In the genomic region with DNA sequence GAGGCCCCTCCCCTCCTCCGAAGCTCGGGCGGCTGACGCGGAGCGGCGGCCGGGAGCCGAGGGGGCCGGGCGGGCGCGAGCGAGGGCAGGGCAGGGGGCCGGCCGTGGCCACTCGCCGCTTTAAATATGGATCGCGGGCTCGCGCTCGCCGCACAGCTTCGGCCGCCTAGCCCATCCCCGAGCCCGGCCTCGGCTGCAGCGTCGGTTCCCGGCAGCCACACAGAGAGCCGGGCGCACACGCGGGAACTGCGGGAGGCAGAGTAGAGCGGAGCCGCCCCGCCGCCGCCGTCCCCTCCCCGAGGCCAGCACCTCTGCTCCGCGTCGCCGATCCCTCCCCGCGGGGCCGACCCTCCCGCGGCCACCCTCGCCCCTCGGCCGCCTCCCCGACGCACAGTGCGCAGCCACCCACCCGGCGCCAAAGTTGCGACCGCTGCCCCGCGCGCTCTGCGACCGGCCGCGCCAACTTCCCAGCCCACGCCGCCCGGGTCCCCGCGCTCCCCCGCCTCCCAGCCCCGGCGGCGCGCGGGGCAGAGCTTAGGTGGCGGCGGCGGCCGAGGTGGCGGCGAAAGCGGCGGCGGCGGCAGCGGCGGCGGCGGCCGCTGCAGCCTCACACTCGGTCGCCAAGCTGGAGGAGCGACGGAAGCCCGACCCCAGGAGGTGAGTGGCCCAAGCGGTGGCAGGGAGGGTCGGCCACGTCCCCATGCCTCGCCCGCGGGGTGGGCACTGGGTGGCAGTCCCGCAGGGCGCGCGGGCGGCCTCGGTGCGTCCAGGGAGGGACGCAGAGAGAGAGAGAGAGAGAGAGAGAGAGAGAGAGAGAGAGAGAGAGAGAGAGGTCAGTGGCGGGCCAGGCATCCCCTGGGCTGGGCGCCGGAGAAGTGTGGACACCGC, we compare ENCODE assay signal across 8 mouse cellular contexts. TPM values are rescaled to one million over a fixed set of nuclear protein-coding genes. Genes with fewer than 3 reads are reported as not detected.
DNase-seq lines count a peak whose midpoint lies in the region; ATAC-seq and TF ChIP-seq lines count a peak whose summit lies in the region.

Gene Slc4a4 (plus strand): TSS at position 151 of the 888 bp plus-strand sequence.

- intact Hi-C loops in heart, postnatal 14 days (cut with DNase I): loop anchor here (5.0 kb wide), 3 partner anchors 40 to 495 kb away; no protein-coding TSS in a partner anchor

- peak; percentile 73 to 79 for DNase-seq in heart, postnatal 14 days
- peak; percentile 42 to 65 for DNase-seq in layer of hippocampus, postnatal 10 days (ENCODE audit: low spot score in 2 of 2)
- DNase-seq in lung, postnatal 10 days: peak; percentile 69
- peak; percentile 43 for DNase-seq in retina, postnatal 7 days (ENCODE audit: low read depth, low spot score)
- DNase-seq in adipocyte (ENCODE audit: low spot score): no peak

- no peak for TF ChIP-seq EP300 in ES-Bruce4 (IDR thresholded peaks at IDR 0.05; ENCODE audit: insufficient read depth, low read depth, low read length)

- peak; percentile 83 for ATAC-seq in forebrain, embryonic 12.5 days (ENCODE audit: low FRiP score)

- TF ChIP-seq POLR2A in ES-Bruce4 (IDR thresholded peaks at IDR 0.05; ENCODE audit: insufficient read depth, low read length): no peak
- no peak for TF ChIP-seq POLR2A in bone marrow macrophage, adult 2 months (IDR thresholded peaks at IDR 0.05; ENCODE audit: borderline replicate concordance, low read depth, low read length)

- under 1% methylated on average over 89 of the region's 119 CpGs for WGBS in forebrain, embryonic 12.5 days

- H3K36me3 ChIP-seq in ES-Bruce4 (ENCODE audit: control insufficient read depth, insufficient read depth, low read length, poor library complexity, severe bottlenecking): no peaks in the 10 kb centered on the region
- H3K36me3 ChIP-seq in forebrain, embryonic 12.5 days (replicated peaks): no peaks in the 10 kb centered on the region

- H3K27me3 ChIP-seq in ES-Bruce4 (ENCODE audit: control insufficient read depth, insufficient read depth, low read length, poor library complexity, severe bottlenecking): peaks cover 13% of the 10 kb centered on the region
- H3K27me3 ChIP-seq in forebrain, embryonic 12.5 days: peaks cover 24% of the 10 kb centered on the region

- H3K9me3 ChIP-seq in ES-Bruce4 (replicated peaks; ENCODE audit: control insufficient read depth, insufficient read depth, low read length, poor library complexity, severe bottlenecking): no peaks in the 10 kb centered on the region
- H3K9me3 ChIP-seq in forebrain, embryonic 12.5 days: no peaks in the 10 kb centered on the region

- TF ChIP-seq CTCF in ES-Bruce4 (IDR thresholded peaks at IDR 0.05; ENCODE audit: low read depth, low read length): no peak
- no peak for TF ChIP-seq CTCF in bone marrow macrophage, adult 2 months (IDR thresholded peaks at IDR 0.05; ENCODE audit: low read depth, low read length)

- peak within 1 kb of the TSS; percentile 94 for H3K4me2 ChIP-seq in forebrain, embryonic 12.5 days

- no peak within 1 kb of the TSS for H3K27ac ChIP-seq in ES-Bruce4 (ENCODE audit: insufficient read depth, low read length)
- no peak within 1 kb of the TSS for H3K27ac ChIP-seq in bone marrow macrophage, adult 2 months (ENCODE audit: insufficient read depth, low read depth, low read length)
- H3K27ac ChIP-seq in forebrain, embryonic 12.5 days: no peak within 1 kb of the TSS

- H3K4me1 ChIP-seq in ES-Bruce4 (ENCODE audit: control insufficient read depth, insufficient read depth, low read length): no peaks in the 10 kb centered on the region
- peaks cover 2% of the 10 kb centered on the region; the same call in 1 of the 2 replicates for H3K4me1 ChIP-seq in bone marrow macrophage, adult 2 months (ENCODE audit: control insufficient read depth, insufficient read depth, low read length)
- peaks cover 14% of the 10 kb centered on the region for H3K4me1 ChIP-seq in forebrain, embryonic 12.5 days

- H3K4me3 ChIP-seq in ES-Bruce4 (ENCODE audit: low read depth, low read length): peak within 1 kb of the TSS; percentile 63
- peak within 1 kb of the TSS; percentile 47 for H3K4me3 ChIP-seq in bone marrow macrophage, adult 2 months (ENCODE audit: insufficient read depth, low read length)
- H3K4me3 ChIP-seq in forebrain, embryonic 12.5 days (replicated peaks): peak within 1 kb of the TSS; percentile 72

- H3K9ac ChIP-seq in ES-Bruce4 (ENCODE audit: low read depth, poor library complexity, severe bottlenecking): peak within 1 kb of the TSS; percentile 96
- H3K9ac ChIP-seq in forebrain, embryonic 12.5 days: peak within 1 kb of the TSS; percentile 69

RNA-seq across cellular contexts. Expression of gene Slc4a4, which starts in this region (rescaled TPM):
- 8.3 and 8.5 TPM in 2 replicates for polyA plus RNA-seq in ES-Bruce4 (2011; ENCODE audit: insufficient read depth, insufficient read length, low read depth, missing spikeins)
- 0.09 TPM in 1 of 2 replicates, not detected in the other for polyA plus RNA-seq in bone marrow macrophage, adult 2 months (2012; ENCODE audit: insufficient read depth, insufficient read length, missing spikeins)
- 1.7 and 2.3 TPM in 2 replicates for polyA plus RNA-seq in forebrain, embryonic 12.5 days (2016; fragmentation: Nextera tagmentation; extraction: Ambion mirVana)
- total RNA-seq in heart, postnatal 14 days (2021): 10 to 100 TPM; 16.6 to 22.0 TPM
- 100 to 1,000 TPM; 123 to 128 TPM for total RNA-seq in layer of hippocampus, postnatal 10 days (2021)

Comparison
In these comparisons a context has a peak if more than half of its experiments do, and no peak if none do; other contexts are left out.
1. RNA of gene Slc4a4 (total RNA-seq): 123 to 128 TPM in layer of hippocampus, postnatal 10 days; 16.6 to 22.0 TPM in heart, postnatal 14 days; every median in the first group is over 4 times any median in the second.
2. Peak in every context shown above with its lines, with median percentiles within 50 percentile points of each other: H3K4me3 ChIP-seq.